Mouse (Mus musculus): ENCODE measurements around the gene Creld1.

Creld1 gene

DNA sequence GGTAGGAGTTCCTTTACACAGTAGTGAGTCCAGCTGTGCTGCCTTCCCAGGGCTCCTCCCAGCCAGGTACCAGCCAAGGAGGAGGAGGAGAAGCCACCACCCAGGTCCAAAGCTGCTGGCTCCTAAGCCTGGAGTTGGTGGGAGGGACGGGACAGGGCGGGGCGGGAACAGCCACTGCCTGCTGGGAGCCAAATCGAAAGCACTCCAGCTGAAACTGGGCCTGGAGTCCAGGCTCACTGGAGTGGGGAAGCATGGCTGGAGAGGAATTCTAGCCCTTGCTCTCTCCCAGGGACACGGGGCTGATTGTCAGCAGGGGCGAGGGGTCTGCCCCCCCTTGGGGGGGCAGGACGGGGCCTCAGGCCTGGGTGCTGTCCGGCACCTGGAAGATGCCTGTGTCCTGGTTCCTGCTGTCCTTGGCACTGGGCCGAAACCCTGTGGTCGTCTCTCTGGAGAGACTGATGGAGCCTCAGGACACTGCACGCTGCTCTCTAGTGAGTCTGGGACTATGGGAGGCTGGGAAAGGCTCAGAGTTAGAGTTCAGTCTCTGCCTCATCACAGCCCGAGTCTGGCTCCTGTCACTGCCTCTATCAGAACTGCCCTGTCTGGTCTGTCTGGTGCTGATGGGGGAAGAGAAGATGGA lies 11.7 kb upstream of the Creld1 start, which contains the start of gene Il17rc:
TSS of gene Il17rc (plus strand) at position 131 of the 640 bp plus-strand sequence.
- DNase-seq, result no peak

DNA sequence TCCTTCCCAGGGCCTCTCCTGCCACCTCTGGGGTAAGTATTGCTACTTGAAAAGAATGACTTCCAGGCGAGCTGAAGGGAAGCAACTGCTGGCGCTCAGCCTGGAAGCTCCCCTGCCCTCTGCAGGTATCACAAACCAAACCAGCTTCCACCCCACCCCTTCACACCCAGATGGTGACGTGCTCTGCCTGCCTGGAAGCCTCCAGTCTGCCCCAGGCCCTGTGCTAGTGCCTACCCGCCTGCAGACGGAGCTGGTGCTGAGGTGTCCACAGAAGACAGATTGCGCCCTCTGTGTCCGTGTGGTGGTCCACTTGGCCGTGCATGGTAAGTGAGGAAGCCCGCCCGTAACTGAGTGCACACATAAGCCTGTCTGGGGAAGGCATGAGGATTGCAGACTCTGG lies 11.0 kb upstream of the Creld1 start:
- DNase-seq, result no peak

DNA sequence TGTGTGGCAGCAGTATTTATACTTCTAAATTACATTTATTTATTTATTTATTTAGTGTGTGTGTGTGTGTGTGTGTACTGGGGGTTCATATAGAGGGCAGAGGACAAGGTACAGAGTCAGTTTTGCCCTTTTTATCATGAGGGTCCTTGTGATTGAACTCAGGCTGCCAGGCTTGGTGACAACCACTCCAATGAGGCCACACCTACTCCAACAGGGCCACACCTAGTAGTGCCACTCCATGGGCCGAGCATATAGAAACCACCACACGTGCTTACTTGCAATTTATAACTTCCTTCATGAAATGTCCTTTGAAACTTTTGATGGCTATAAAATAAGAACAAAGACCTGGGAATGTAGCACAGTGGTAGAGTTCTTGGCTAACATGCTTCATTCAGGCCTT lies 9.9 kb upstream of the Creld1 start:
- DNase-seq, result no peak

DNA sequence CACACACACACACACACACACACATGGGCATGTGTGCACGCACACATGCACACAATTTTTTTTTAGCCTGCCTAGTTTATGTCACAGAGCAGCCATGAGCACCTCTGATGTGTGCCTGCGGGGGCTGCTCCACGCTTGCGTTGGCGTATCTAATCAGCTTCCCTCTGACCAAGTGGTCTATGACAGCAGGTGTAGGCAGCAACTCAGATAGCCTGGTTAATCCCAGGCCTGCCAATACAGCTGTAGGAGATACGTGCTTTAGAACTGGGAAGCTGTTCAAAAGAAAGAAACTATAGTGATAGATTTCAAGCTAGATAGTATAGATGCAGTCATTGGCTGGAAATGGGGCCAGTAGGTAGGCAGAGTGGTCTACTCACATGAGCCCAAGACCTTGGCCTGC lies 9.4 kb upstream of the Creld1 start:
- no peak for DNase-seq

DNA sequence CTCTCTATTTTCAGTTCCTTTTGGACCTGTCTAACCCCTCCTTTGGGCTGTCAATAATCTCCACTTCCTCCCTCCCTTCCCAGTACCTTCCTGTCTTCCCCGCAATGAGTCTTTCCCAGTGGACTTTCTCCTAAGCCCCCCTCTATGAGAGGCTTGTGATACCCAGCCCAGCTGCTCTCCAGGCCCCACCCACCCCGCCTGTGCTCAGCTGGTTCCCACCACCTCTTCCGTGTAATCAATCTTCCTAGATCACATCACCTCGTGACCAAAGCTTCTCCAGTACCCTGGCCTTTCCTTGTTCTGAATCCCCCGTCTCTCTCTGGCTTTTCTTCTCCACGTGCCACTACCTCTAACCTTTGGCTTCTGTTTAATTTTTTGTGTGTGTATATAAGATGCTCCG lies 5.7 kb upstream of the Creld1 start:
- no peak for DNase-seq

DNA sequence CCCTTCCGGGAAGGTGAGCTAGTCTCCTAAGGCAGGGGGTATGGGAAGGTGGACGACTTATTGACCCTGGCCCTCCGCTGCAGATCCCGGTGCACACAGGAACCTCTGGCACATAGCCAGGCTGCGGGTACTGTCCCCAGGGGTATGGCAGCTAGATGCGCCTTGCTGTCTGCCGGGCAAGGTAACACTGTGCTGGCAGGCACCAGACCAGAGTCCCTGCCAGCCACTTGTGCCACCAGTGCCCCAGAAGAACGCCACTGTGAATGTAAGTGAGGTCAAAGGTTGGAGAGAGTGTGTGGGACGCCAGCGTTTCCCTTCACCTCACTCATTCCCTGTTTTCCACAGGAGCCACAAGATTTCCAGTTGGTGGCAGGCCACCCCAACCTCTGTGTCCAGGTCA lies 4.2 kb upstream of the Creld1 start:
- DNase-seq, result no peak

DNA sequence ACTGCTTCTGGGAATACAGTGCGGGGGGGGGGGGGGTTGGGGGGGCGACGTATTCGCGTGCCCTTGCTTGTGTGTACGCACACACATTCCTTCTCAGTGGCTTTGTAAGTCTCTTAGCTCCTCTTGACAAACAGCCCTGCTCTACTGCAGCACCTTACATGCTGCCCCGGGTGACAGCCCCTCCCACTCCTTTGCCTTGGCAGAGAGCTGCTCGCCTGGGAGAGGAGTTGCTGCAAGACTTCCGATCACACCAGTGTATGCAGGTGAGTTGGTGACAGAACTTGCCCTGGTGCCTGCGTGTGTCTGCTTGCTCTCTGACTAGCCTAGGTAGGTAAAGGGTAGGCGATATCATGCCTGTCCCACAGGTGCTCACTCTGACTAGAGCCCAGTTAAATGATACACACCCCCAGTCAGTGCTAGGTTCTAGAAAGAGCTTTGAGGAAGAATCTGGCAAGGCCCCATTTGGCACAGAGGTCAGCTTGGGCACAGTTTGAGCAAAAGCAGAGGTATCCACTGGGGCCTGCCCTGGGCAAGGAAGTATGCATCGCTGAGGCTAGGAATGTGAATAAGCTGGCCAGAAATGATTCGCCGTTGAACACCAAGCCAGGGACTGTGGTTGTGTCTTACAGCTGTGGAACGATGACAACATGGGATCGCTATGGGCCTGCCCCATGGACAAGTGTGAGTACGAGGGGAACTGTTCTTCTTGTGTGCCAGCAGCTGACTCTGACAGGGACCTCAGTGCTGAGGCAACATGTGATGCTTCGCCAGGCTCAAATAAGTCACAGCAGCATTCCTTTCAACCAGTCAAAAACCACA lies 2.3 kb upstream of the Creld1 start:
- no peak for DNase-seq

DNA sequence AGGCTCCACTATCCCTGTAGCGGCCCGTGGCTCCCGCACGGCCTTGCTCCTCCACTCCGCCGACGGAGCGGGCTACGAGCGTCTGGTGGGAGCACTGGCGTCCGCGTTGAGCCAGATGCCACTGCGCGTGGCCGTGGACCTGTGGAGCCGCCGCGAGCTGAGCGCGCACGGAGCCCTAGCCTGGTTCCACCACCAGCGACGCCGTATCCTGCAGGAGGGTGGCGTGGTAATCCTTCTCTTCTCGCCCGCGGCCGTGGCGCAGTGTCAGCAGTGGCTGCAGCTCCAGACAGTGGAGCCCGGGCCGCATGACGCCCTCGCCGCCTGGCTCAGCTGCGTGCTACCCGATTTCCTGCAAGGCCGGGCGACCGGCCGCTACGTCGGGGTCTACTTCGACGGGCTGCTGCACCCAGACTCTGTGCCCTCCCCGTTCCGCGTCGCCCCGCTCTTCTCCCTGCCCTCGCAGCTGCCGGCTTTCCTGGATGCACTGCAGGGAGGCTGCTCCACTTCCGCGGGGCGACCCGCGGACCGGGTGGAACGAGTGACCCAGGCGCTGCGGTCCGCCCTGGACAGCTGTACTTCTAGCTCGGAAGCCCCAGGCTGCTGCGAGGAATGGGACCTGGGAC lies 509 bp upstream of the Creld1 start:
- DNase-seq, result peak; percentile 59

DNA sequence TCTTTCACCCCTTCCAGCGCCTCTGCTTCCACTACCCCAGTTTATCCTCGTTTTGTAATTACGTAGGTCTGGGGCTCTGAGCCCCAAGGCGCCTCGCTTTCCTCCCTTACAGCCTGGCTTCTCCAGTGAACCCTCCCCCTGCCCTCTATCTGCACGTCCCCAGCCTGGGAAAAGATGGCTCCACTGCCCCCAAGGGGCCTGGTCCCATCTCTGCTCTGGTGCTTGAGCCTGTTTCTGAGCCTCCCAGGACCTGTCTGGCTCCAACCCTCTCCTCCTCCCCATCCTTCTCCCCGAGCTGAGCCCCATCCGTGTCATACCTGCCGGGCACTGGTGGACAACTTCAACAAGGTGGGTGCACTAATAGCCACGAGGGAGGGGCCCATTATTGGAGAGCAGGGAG lies 632 bp downstream of the Creld1 start:
- no peak for DNase-seq

DNA sequence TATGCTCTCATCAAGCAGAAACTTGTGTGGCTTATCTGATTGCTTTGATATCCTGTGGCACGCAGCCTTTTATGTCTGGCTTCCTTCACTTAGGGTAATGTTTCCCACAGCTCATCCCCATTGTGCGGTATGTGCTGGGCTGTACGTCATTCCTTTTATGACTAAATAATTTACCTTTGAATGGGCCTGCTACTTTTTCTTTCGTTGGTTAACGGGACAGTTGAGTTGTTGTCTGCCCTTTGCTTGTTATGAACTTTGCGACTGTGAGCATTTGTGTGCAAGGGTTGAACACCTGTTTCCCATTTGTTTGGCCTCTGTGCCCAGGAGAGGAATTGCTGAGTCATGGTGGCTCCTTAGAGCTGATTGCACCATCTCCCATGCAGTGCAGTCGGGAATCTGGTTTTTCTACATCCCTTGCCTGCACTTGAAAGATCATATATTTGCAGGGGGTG lies 4.1 kb downstream of the Creld1 start:
- DNase-seq, result no peak

DNA sequence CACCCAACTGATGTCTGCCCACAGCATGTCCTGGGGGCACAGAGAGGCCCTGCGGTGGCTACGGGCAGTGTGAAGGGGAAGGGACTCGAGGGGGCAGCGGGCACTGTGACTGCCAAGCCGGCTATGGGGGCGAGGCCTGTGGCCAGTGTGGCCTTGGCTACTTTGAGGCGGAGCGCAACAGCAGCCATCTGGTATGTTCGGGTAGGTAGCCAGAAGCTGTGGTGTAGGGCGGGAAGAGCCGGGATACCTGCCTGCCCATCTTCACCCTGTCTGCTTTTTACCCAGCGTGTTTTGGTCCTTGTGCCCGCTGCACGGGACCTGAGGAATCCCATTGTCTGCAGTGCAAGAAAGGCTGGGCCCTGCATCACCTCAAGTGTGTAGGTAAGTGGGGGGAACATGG lies 6.3 kb downstream of the Creld1 start:
- no peak for DNase-seq

DNA sequence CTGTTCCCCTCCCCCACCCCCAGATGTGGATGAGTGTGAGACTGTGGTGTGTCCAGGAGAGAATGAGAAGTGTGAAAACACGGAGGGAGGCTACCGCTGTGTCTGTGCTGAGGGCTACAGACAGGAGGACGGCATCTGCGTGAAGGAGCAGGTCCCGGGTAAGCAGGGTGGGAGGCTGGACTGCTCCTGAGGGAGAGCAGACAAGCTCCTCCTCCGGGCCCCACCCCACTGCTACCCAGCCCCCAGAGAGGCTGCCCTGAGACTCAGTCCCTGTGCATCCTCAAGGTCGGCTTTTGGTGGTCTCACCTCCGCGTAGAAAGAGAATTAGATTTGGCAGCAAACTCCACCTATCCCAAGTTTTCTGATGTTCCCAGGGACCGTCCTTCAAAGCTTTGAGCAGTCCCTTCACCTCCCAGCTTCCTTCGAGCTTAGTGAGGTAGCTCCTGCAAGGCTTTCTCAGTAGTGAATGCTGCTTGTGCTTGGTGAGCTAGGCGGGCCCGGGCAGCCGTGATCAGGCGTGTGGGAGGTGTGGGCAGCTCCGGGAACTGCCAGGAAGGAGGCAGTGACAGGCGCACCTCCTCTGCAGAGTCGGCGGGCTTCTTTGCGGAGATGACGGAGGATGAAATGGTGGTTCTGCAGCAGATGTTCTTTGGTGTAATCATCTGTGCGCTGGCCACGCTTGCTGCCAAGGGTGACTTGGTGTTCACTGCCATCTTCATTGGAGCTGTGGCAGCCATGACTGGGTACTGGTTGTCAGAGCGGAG lies 9.2 kb downstream of the Creld1 start:
- peak; percentile 84 for DNase-seq

DNA sequence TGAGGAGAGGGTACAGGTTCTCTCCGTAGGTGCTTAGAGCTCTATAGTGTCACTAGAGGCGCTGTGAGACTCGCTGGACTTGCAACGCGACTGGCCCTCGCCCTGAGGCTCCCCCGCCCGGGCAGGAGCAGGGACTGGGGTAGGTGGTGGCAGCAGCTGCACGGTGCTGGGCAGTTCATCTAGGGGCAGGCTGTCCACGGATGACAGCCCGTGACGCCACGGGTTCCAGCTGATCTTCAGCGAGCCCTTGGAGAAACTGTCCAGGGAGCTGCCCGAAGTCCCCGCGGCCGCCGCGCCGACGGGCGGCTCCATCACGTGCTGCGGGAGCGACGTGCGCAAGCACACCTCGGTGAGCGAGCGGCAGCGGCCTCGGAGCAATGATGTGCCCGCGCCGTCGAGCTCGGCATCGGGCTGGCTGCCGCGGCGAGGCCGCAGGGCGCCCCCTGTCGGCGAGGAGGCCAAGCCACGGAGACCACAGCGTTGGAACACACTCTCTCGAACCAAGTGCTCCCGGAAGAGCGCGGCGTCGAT lies 11.2 kb downstream of the Creld1 start:
- DNase-seq, result peak; percentile 59

DNA sequence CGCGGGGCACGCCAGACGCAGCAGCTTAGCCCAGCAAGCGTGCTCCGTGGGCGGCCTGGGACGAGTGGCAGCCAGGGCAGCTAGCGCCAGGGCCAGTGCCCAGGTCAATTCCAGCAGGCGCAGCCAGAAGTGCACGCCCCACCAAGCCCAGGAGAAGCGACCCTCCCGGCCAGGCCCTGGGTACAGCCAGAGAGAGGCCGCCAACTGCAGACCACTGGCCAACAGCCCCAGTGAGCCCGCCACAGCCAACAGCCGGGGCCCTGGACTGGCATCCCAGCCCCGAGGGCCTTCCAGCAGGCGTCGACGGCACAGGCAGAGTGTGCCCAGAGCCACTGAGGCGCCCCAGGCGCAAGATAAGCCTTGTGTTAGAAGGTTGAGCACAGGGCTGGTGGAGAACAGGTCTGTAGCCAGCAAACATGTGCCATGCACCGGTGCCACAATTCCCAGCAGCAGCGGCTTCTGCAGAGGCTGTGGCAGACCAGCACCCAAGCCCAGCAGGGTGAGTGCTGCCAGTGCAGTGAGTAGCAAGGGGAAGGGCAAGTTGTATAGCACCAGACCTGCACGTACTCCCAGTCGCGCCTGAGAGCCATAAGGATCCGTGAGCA lies 12.1 kb downstream of the Creld1 start:
- DNase-seq, result no peak

DNA sequence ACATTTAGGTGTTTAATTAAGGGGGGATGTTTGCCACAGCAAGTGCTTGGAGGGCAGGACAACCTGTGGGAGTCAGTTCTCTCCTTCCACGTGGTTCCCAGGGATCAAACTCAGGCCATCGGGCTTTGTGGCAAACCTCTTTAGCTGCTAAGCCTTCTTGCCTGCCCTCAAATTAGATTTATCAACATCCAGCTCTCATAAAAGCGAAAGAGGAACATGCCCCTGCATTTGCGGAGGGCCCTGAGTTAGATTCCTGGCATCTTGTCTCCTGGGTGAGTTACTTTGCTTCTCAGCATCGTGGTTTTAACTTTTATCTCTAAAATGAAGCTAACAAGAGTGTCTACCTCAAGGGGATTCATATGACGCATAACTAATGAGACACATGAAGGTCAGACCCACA lies 16.2 kb downstream of the Creld1 start:
- no peak for DNase-seq

DNA sequence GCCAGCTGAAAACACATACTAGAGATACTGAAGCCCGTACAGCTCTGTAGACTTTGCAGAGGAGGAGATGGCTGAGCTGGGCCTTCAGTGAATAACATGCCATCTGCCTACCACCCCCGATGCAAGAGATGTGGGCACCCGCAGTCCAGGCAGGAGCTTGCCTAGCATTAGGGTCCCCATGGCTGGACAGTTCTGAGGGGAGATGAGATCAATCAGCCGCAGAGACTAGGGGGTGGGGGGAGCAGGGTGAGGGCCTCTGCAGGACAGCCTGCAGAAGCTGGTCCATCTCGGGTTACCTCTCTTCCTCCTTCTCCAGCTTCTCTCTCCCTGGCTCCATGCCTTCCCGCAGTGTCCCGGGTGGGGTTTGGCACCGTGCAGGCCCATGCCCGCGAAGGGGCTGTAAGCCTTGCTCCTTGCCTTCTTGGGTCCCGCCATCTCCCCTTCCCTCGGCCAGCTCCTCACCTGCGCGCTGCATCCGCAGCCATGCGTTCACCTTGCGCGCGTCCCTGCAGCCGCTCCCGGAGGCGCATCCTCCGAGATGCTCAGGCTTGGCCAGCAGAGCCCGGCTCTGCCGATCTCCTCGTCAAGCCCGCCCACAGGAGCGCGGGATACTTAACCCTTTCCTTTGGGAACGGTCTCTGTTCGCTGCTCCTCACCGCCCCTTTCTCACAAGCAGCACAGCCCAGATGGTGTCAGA lies 18.4 kb downstream of the Creld1 start, which contains the start of gene Prrt3:
TSS of gene Prrt3 (minus strand) at position 544 of the 697 bp plus-strand sequence.
- peak; percentile 85 for DNase-seq

DNA sequence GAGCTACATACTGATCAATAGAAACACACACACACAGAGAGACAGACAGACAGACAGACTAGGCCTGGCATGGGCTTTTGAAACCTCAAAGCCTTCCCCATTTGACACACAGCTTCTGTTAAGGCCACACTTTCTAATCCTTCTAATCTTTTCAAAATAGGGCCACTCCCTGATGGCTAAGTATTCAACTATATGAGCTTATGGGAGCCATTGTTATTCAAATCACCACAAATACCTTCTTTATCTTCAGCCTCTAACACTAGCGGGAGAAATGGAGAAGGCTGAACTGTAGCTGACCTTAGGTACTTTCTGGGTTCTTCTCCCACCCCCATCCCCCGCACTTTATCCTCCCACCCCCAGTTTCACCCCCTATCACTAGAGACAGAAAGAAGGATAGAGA lies 19.7 kb downstream of the Creld1 start:
- no peak for DNase-seq

DNA sequence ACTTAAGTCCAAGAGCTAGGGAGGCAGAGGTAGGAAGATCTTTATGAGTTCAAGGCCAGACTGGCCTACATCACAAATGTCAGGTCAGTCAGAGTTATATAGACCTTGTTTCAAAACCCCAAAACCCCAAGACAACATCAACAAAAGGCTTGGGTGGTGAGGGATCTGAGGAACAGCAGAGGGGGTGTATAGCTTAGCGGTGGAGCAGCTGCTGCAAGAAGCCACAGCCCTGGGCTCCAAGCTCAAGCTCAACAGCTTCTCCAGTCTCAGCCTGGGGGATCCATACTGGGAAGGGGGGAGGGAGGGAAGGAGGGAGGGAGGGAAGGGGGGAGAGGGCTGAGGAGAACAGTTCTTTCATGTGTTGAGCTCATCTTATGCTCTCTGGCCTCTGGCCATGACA lies 22.6 kb downstream of the Creld1 start:
- no peak for DNase-seq

DNA sequence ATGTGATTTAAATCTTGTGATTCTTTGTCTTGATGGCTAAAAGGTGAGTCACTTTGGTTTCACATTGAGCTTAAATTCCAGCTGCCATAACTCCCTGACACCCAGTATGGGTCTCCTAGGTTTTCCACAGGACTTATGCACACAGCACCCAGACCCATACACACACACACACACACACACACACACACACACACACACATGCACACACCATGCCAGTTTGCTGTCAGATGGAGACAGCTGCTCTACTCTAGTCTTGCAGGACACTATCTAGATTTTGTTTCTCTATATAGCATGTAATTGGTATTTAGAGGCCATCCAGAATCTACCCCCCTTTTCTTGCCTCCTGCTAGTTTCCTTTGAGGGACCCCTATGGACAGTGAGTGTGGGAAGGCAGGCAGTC lies 24.0 kb downstream of the Creld1 start:
- DNase-seq, result no peak

DNA sequence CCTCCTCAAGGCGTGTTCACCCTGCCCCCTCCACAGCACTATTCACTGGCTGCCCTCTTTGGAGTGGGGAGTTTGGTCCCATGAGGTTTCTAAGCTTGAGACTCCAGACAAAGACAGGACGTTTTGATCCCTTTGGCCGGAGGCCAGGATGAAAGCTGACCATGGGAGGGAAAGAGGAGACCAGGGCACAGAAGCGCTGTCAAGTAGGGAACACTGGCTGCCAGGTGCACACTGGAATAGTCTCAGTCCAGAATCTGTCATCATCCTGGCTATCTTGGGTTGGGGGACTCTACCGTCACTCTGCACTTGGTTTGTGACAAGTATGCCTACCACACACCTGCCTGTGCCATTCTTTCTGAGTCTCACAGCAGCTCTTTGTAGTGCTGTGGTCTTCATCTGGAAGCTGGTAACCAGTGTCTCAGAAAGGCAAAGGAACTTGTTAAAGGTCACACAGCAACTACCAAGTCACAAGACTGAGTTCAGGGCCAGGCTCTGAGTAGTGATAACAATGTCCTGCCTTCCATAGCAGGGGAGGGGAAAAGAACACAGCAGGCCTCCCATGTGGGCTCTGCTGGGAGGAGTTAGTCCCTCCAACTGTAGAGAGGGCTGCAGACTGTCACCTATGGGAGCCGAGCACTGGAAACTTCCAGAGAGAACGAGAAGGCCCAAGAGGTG lies 25.3 kb downstream of the Creld1 start:
- no peak for DNase-seq

DNA sequence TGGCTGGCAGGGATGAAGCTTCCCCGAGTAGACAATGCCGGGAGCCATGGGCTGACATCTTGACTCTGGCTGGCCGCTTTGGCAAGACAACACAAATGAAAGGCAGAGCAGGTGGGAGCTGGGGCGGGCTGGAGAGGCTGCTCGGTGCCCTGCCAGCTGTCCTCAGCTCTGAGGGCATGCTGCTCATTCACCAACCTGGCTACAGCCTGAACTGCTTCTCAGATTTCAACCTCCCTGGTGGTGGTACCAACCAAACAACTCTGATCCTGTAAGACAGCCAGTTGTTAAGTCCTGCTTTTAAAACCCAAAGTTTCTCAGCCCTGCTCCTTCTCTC lies 25.8 kb downstream of the Creld1 start:
- no peak for DNase-seq

Data from right cerebral cortex, adult 18-20 months (tissue).